Mouse (Mus musculus) kidney, adult 2 months (tissue): Measurements from ENCODE around the gene Cry1.

Source experiments
- CTCF ChIP-seq: fragments of 200-500 bp; conservative IDR thresholded peaks from 2 replicates; pipeline ENCODE4 v1.5.1; 2011; ENCODE audit warnings: low read depth, mild to moderate bottlenecking, control low read depth, low read length, moderate library complexity, mixed read lengths; ENCODE audit not compliant: insufficient read depth, insufficient read length
- POLR2A ChIP-seq: fragments of 200-500 bp; IDR thresholded peaks from one replicate; pipeline ENCODE4 v1.6.1; 2011; ENCODE audit warnings: low read depth, low read length, control low read depth

- TF ChIP-seq CTCF, result no peak
- no peak for TF ChIP-seq POLR2A
Observed at GRCm38 (mm10) chr10:85141465-85141864, 43.4 kb downstream of the Cry1 start.
